Mouse (Mus musculus) midbrain, postnatal 0 days (tissue): ENCODE data around the gene Gmpr2. TPM values are rescaled to one million over a fixed set of nuclear protein-coding genes. Genes with fewer than 3 reads are reported as not detected.

Experiments
- ATAC-seq: fragments of 200-750 bp; cut with Nextera tagmentation; 2 replicates; pipeline ENCODE4 v1.8.0; 2017; ENCODE audit warnings: moderate number of reproducible peaks, mild to moderate bottlenecking, moderate TSS enrichment, moderate library complexity; ENCODE audit not compliant: low FRiP score
- DNase-seq: peaks from one replicate; pipeline ENCODE4 v3.0.0-alpha.2; 2015; ENCODE audit warnings: low spot score
- H3K27ac ChIP-seq: fragments of 300-500 bp; sonication (generic); 2 replicates; pipeline ENCODE4 v1.5.1; 2014; ENCODE audit warnings: low read depth, mild to moderate bottlenecking, low read length, mixed read lengths
- H3K27me3 ChIP-seq: fragments of 300-500 bp; sonication (generic); 2 replicates; pipeline ENCODE4 v1.6.1; 2014; ENCODE audit warnings: low read length, control low read depth, mixed read lengths; ENCODE audit not compliant: insufficient read depth
- H3K36me3 ChIP-seq: fragments of 300-500 bp; sonication (generic); 2 replicates; pipeline ENCODE4 v1.6.1; 2014; ENCODE audit warnings: low read length, control low read depth, mixed read lengths; ENCODE audit not compliant: insufficient read depth
- H3K4me1 ChIP-seq: fragments of 300-500 bp; sonication (generic); 2 replicates; pipeline ENCODE4 v1.6.1; 2014; ENCODE audit warnings: mild to moderate bottlenecking, control low read depth, antibody characterized with exemption, low read length, mixed read lengths; ENCODE audit not compliant: insufficient read depth
- H3K4me2 ChIP-seq: fragments of 300-500 bp; sonication (generic); 2 replicates; pipeline ENCODE4 v1.6.1; 2014; ENCODE audit warnings: low read depth, mild to moderate bottlenecking, low read length, mixed read lengths; ENCODE audit not compliant: poor library complexity, severe bottlenecking
- H3K4me3 ChIP-seq: fragments of 300-500 bp; sonication (generic); 2 replicates; pipeline ENCODE4 v1.5.1; 2014; ENCODE audit warnings: low read depth, mild to moderate bottlenecking, low read length, moderate library complexity
- H3K9ac ChIP-seq: fragments of 300-500 bp; sonication (generic); replicated peaks from 2 replicates; pipeline ENCODE4 v1.6.1; 2014; ENCODE audit warnings: mild to moderate bottlenecking, low read length, moderate library complexity, mixed read lengths; ENCODE audit not compliant: poor library complexity, severe bottlenecking
- H3K9me3 ChIP-seq: fragments of 300-500 bp; sonication (generic); 2 replicates; pipeline ENCODE4 v1.6.1; 2016; ENCODE audit warnings: low read length, control low read depth
- CTCF ChIP-seq: IDR thresholded peaks from 2 replicates; pipeline ENCODE4 v1.5.1; 2016; ENCODE audit warnings: antibody characterized with exemption, mild to moderate bottlenecking
- WGBS: fragments of 180-500 bp; shearing (Covaris S2); extraction: QIAGEN DNeasy Blood & Tissue Kit; methylation state at CpG from one replicate; pipeline ENCODE4 v1.1.7; 2014; 5-methylcytosine and 5-hydroxymethylcytosine counted together
- polyA plus RNA-seq: library from polyadenylated mRNA; unstranded; fragments of >200 nt; fragmentation: Nextera tagmentation; extraction: Ambion mirVana; gene quantifications from 2 replicates; pipeline ENCODE4 v1.2.1, GENCODE M21; 2015
- total RNA-seq: library from RNA; depleted of rRNA; stranded (reverse); fragments of >200 nt; gene quantifications from 2 replicates; pipeline ENCODE4 v1.2.3, GENCODE M21; 2014

Gene Gmpr2
- total and polyA plus RNA-seq, 2 experiments from 2014 or later = 19.9 to 36.7 TPM

- ATAC-seq = no peak
- H3K9ac ChIP-seq = no peak within 1 kb of the TSS
- no peaks in the 10 kb centered on the region for H3K9me3 ChIP-seq
- no peak within 1 kb of the TSS for H3K4me2 ChIP-seq
- peaks cover 42% of the 10 kb centered on the region for H3K36me3 ChIP-seq
- H3K4me1 ChIP-seq = peaks cover 6% of the 10 kb centered on the region; the same call in 1 of the 2 replicates
- WGBS = 95% methylated on average over 9 of the region's 9 CpGs
- no peaks in the 10 kb centered on the region for H3K27me3 ChIP-seq
- no peak within 1 kb of the TSS for H3K27ac ChIP-seq
- H3K4me3 ChIP-seq = no peak within 1 kb of the TSS
- DNase-seq = no peak
- TF ChIP-seq CTCF = no peak
Measured at GRCm38 (mm10) chr14:55637795-55638194, 33.9 kb upstream of the Gmpr2 start, which contains the start of gene Gm49378. TSS of gene Gm49378 (minus strand) at chr14:55637895.

- 97% methylated on average over 14 of the region's 14 CpGs for WGBS
- H3K27ac ChIP-seq = no peak overlapping the region
- H3K4me1 ChIP-seq = 0 out of 2 replicates have a peak, but pooled peaks cover 6% of the 10 kb centered on the region
- H3K9ac ChIP-seq = no peak overlapping the region
- no peak for DNase-seq
- peaks cover 30% of the 10 kb centered on the region for H3K36me3 ChIP-seq
- H3K27me3 ChIP-seq = no peaks in the 10 kb centered on the region
- H3K9me3 ChIP-seq = no peaks in the 10 kb centered on the region
- no peak overlapping the region for H3K4me2 ChIP-seq
- no peak for ATAC-seq
- no peak overlapping the region for H3K4me3 ChIP-seq
- no peak for TF ChIP-seq CTCF
Measured at GRCm38 (mm10) chr14:55640816-55641215, 30.9 kb upstream of the Gmpr2 start.

GRCm38 (mm10) chr14:55641291-55641690 is 30.4 kb upstream of the Gmpr2 start:
- Histone ChIP-seq H3K9ac (no peak overlapping the region), H3K9me3 (no peaks in the 10 kb centered on the region), H3K4me2 (no peak overlapping the region), H3K36me3 (peaks cover 30% of the 10 kb centered on the region), H3K4me1 (0 out of 2 replicates have a peak, but pooled peaks cover 6% of the 10 kb centered on the region), H3K27ac (no peak overlapping the region), H3K27me3 (no peaks in the 10 kb centered on the region), H3K4me3 (no peak overlapping the region)
- WGBS = 96% methylated on average over 13 of the region's 13 CpGs
- no peak for ATAC-seq
- DNase-seq = no peak
- TF ChIP-seq CTCF = no peak

- DNase-seq (no peak), ATAC-seq (no peak; the same call in 1 of the 2 replicates)
- H3K4me3 ChIP-seq = peak overlapping the region; percentile 97
- H3K9me3 ChIP-seq = no peaks in the 10 kb centered on the region
- WGBS = 19% methylated on average over 8 of the region's 8 CpGs
- TF ChIP-seq CTCF = no peak
- H3K4me1 ChIP-seq = 0 out of 2 replicates have a peak, but pooled peaks cover 6% of the 10 kb centered on the region
- H3K27me3 ChIP-seq = no peaks in the 10 kb centered on the region
- H3K36me3 ChIP-seq = peaks cover 24% of the 10 kb centered on the region
- peak overlapping the region; percentile 77 for H3K4me2 ChIP-seq
- peak overlapping the region; percentile 94 for H3K9ac ChIP-seq
- peak overlapping the region; percentile 96 for H3K27ac ChIP-seq
Measured at GRCm38 (mm10) chr14:55642679-55643059, 29.1 kb upstream of the Gmpr2 start.

GRCm38 (mm10) chr14:55643060-55643907 is 28.5 kb upstream of the Gmpr2 start, which contains the start of gene Tm9sf1:
TSS of gene Tm9sf1 (minus strand) at chr14:55643806.
- H3K4me2 ChIP-seq = peak within 1 kb of the TSS; percentile 77
- peaks cover 22% of the 10 kb centered on the region for H3K36me3 ChIP-seq
- peak; percentile 11; the same call in 1 of the 2 replicates for TF ChIP-seq CTCF
- H3K27ac ChIP-seq = peak within 1 kb of the TSS; percentile 96
- peak; percentile 87 for ATAC-seq
- 0 out of 2 replicates have a peak, but pooled peaks cover 6% of the 10 kb centered on the region for H3K4me1 ChIP-seq
- H3K4me3 ChIP-seq = peak within 1 kb of the TSS; percentile 97
- no peaks in the 10 kb centered on the region for H3K9me3 ChIP-seq
- H3K27me3 ChIP-seq = no peaks in the 10 kb centered on the region
- peak; percentile 80 for DNase-seq
- peak within 1 kb of the TSS; percentile 94 for H3K9ac ChIP-seq
- WGBS = under 1% methylated on average over 89 of the region's 89 CpGs
